Mouse (Mus musculus) MEL (cell line): ENCODE data around the gene Zbtb21. TPM values are rescaled to one million over a fixed set of nuclear protein-coding genes. Genes with fewer than 3 reads are reported as not detected.

ENCODE experiments used
- DNase-seq: peaks from one replicate; pipeline ENCODE4 v3.0.0; 2011; ENCODE audit warnings: low read depth, low spot score
- H3K27ac ChIP-seq: 2 replicates; pipeline ENCODE4 v1.5.1; 2012; ENCODE audit warnings: low read depth, mild to moderate bottlenecking, control low read depth, low read length, moderate library complexity; ENCODE audit not compliant: control insufficient read depth
- H3K27me3 ChIP-seq, 2 experiments: fragments of 150-350 bp in 1 of 2; sonication (generic) in 1 of 2; 2 replicates each; pipeline ENCODE4 v1.6.1; 2012; ENCODE audit warnings: low read length in 2 of 2, mild to moderate bottlenecking in 2 of 2, improper control_type of control experiment in 1 of 2, moderate library complexity in 1 of 2; ENCODE audit not compliant: insufficient read depth in 2 of 2, control insufficient read depth in 1 of 2
- H3K36me3 ChIP-seq, 2 experiments: 2 replicates each; pipeline ENCODE4 v1.6.1; 2012 to 2014; ENCODE audit warnings: low read length in 2 of 2, improper control_type of control experiment in 1 of 2, inconsistent platforms in 1 of 2, mild to moderate bottlenecking in 1 of 2; ENCODE audit not compliant: insufficient read depth in 2 of 2, control insufficient read depth in 1 of 2
- H3K4me1 ChIP-seq, 2 experiments: fragments of 150-350 bp in 1 of 2; sonication (generic) in 1 of 2; 2 replicates each; pipeline ENCODE4 v1.6.1; 2012; ENCODE audit warnings: low read length in 2 of 2, improper control_type of control experiment in 1 of 2, mild to moderate bottlenecking in 1 of 2; ENCODE audit not compliant: insufficient read depth in 2 of 2, control insufficient read depth in 1 of 2
- H3K4me3 ChIP-seq, 2 experiments: fragments of 150-350 bp in 1 of 2; sonication (generic) in 1 of 2; 2 replicates each; pipeline ENCODE4 v1.5.1; 2012; ENCODE audit warnings: low read depth in 2 of 2, low read length in 2 of 2, mild to moderate bottlenecking in 2 of 2, moderate library complexity in 2 of 2, control low read depth in 1 of 2, improper control_type of control experiment in 1 of 2; ENCODE audit not compliant: control insufficient read depth in 1 of 2, insufficient read depth in 1 of 2
- H3K79me2 ChIP-seq: 2 replicates; pipeline ENCODE4 v1.6.1; 2012; ENCODE audit warnings: mild to moderate bottlenecking, low read length, moderate library complexity; ENCODE audit not compliant: control insufficient read depth, poor library complexity, insufficient read depth
- H3K9ac ChIP-seq: 2 replicates; pipeline ENCODE4 v1.6.1; 2012; ENCODE audit warnings: low read depth, mild to moderate bottlenecking, control low read depth, low read length, moderate library complexity; ENCODE audit not compliant: control insufficient read depth, poor library complexity, severe bottlenecking
- H3K9me3 ChIP-seq: fragments of 150-350 bp; sonication (generic); replicated peaks from 2 replicates; pipeline ENCODE4 v1.6.1; 2012; ENCODE audit warnings: mild to moderate bottlenecking, low read length, improper control_type of control experiment, moderate library complexity; ENCODE audit not compliant: insufficient read depth
- CHD1 ChIP-seq: IDR thresholded peaks from 2 replicates; pipeline ENCODE4 v1.6.1; 2012; ENCODE audit warnings: low read depth, mild to moderate bottlenecking, inconsistent platforms, low read length, improper control_type of control experiment
- CHD2 ChIP-seq: IDR thresholded peaks from 2 replicates; pipeline ENCODE4 v1.6.1; 2011; ENCODE audit warnings: low read length, improper control_type of control experiment
- EP300 ChIP-seq, 2 experiments: IDR thresholded peaks; 2 replicates each; pipeline ENCODE4 v1.6.1; 2011; ENCODE audit warnings: improper control_type of control experiment in 2 of 2, low read length in 2 of 2, low read depth in 1 of 2, mild to moderate bottlenecking in 1 of 2
- ETS1 ChIP-seq: IDR thresholded peaks from 2 replicates; pipeline ENCODE4 v1.6.1; 2012; ENCODE audit warnings: low read depth, mild to moderate bottlenecking, inconsistent platforms, low read length, improper control_type of control experiment, moderate library complexity
- GATA1 ChIP-seq: IDR thresholded peaks from 2 replicates; pipeline ENCODE4 v1.6.1; 2011; ENCODE audit warnings: low read depth, low read length, improper control_type of control experiment
- JUND ChIP-seq: IDR thresholded peaks from 2 replicates; pipeline ENCODE4 v1.6.1; 2011; ENCODE audit warnings: low read depth, mild to moderate bottlenecking, improper control_type of control experiment, low read length
- KAT2A ChIP-seq: conservative IDR thresholded peaks from 2 replicates; pipeline ENCODE4 v1.6.1; 2012; ENCODE audit warnings: low read depth, low read length, improper control_type of control experiment, inconsistent platforms
- MAZ ChIP-seq: IDR thresholded peaks from 2 replicates; pipeline ENCODE4 v1.6.1; 2012; ENCODE audit warnings: low read depth, mild to moderate bottlenecking, inconsistent platforms, low read length, improper control_type of control experiment
- MYB ChIP-seq: IDR thresholded peaks from 2 replicates; pipeline ENCODE4 v1.6.1; 2011; ENCODE audit warnings: mild to moderate bottlenecking, low read depth, low read length, improper control_type of control experiment
- POLR2AphosphoS5 ChIP-seq: IDR thresholded peaks from 2 replicates; pipeline ENCODE4 v1.6.1; 2012; ENCODE audit warnings: low read depth, borderline replicate concordance, mild to moderate bottlenecking, inconsistent platforms, low read length, moderate library complexity, mixed read lengths
- RAD21 ChIP-seq: IDR thresholded peaks from 2 replicates; pipeline ENCODE4 v1.6.1; 2011; ENCODE audit warnings: mild to moderate bottlenecking, low read depth, low read length, improper control_type of control experiment
- RCOR1 ChIP-seq: IDR thresholded peaks from 2 replicates; pipeline ENCODE4 v1.6.1; 2012; ENCODE audit warnings: low read depth, mild to moderate bottlenecking, inconsistent platforms, low read length, improper control_type of control experiment
- SIN3A ChIP-seq: IDR thresholded peaks from 2 replicates; pipeline ENCODE4 v1.6.1; 2012; ENCODE audit warnings: low read length, improper control_type of control experiment, inconsistent platforms
- TAL1 ChIP-seq: IDR thresholded peaks from 2 replicates; pipeline ENCODE4 v1.6.1; 2012; ENCODE audit warnings: mild to moderate bottlenecking, inconsistent platforms, low read length, moderate library complexity, mixed read lengths
- TBP ChIP-seq: IDR thresholded peaks from 2 replicates; pipeline ENCODE4 v1.8.0; 2011; ENCODE audit warnings: low read depth, low read length, improper control_type of control experiment
- TCF12 ChIP-seq: IDR thresholded peaks from 2 replicates; pipeline ENCODE4 v1.6.1; 2014; ENCODE audit warnings: low read depth, mild to moderate bottlenecking, inconsistent platforms, low read length, improper control_type of control experiment, moderate library complexity
- ZNF384 ChIP-seq: IDR thresholded peaks from 2 replicates; pipeline ENCODE4 v1.6.1; 2012; ENCODE audit warnings: low read depth, mild to moderate bottlenecking, inconsistent platforms, low read length, improper control_type of control experiment
- polyA plus RNA-seq, 2 experiments: library from polyadenylated mRNA; stranded (reverse) in 1 of 2; unstranded in 1 of 2; fragments of >175 nt in 1 of 2; fragments of >200 nt in 1 of 2; gene quantifications; 2 replicates each; pipeline versions ENCODE4 v1.2.1 to v1.2.4; 2012; ENCODE audit warnings: low replicate concordance in 2 of 2, low read depth in 1 of 2; ENCODE audit not compliant: insufficient read length in 2 of 2, insufficient read depth in 1 of 2, missing spikeins in 1 of 2
- total RNA-seq: library from RNA; depleted of rRNA; stranded (reverse); fragments of 300-350 nt; gene quantifications from 2 replicates; pipeline ENCODE4 v1.2.3, GENCODE M21; 2012

Gene Zbtb21
- total and polyA plus RNA-seq, 3 experiments = 7.3 to 9.6 TPM; not detected in 1

- Histone ChIP-seq H3K9ac (no peak overlapping the region), H3K4me3 (no peak overlapping the region), H3K27ac (peak overlapping the region; percentile 59), H3K9me3 (no peaks in the 10 kb centered on the region), H3K4me1 (peaks cover 20 to 29% of the 10 kb centered on the region in 2 experiments), H3K36me3 (peaks cover 0 to 44% of the 10 kb centered on the region in 2 experiments; a peak in 3 of 4 replicates), H3K79me2 (peaks cover 9% of the 10 kb centered on the region), H3K27me3 (no peaks in the 10 kb centered on the region)
- TF ChIP-seq GATA1 (peak; percentile 69), KAT2A (no peak), RAD21 (no peak), RCOR1 (0 out of 2 replicates have a peak, but pooled peaks have one; percentile 12), TAL1 (peak; percentile 80), TCF12 (peak; percentile 71), EP300 (IDR thresholded peaks at IDR 0.05; ENCODE audit: low read depth in 1 of 2, low read length in 2 of 2) (peak; percentile 59 to 81), ETS1 (peak; percentile 41; the same call in 1 of the 2 replicates), MYB (no peak), TBP (0 out of 2 replicates have a peak, but pooled peaks have one; percentile 15), ZNF384 (peak; percentile 96)
- DNase-seq = peak; percentile 74
These were observed 3.9 kb downstream of the Zbtb21 start for GRCm38 (mm10) chr16:97958401-97958973.

- peak overlapping the region; percentile 59 for H3K27ac ChIP-seq
- no peaks in the 10 kb centered on the region for H3K9me3 ChIP-seq
- H3K36me3 ChIP-seq = peaks cover 0 to 41% of the 10 kb centered on the region in 2 experiments; a peak in 3 of 4 replicates
- no peak overlapping the region for H3K9ac ChIP-seq
- H3K4me1 ChIP-seq = peaks cover 20 to 26% of the 10 kb centered on the region in 2 experiments
- TF ChIP-seq MYB (no peak), POLR2AphosphoS5 (no peak), TBP (0 out of 2 replicates have a peak, but pooled peaks have one; percentile 25), EP300 (IDR thresholded peaks at IDR 0.05; ENCODE audit: low read depth in 1 of 2, low read length in 2 of 2) (peak; percentile 44 to 59; a peak in 3 of 4 replicates), ETS1 (peak; percentile 69), CHD2 (no peak), TCF12 (peak; percentile 38; the same call in 1 of the 2 replicates), TAL1 (peak; percentile 75), KAT2A (no peak), CHD1 (no peak), SIN3A (no peak; the same call in 1 of the 2 replicates), JUND (no peak), RCOR1 (peak; percentile 73; the same call in 1 of the 2 replicates), MAZ (no peak)
- TF ChIP-seq, all 39 proteins: peak for 6
- Histone ChIP-seq H3K27me3 (no peaks in the 10 kb centered on the region), H3K79me2 (peaks cover 9% of the 10 kb centered on the region), H3K4me3 (no peak overlapping the region)
- peak; percentile 76 for DNase-seq
These were observed 4.8 kb downstream of the Zbtb21 start for GRCm38 (mm10) chr16:97957626-97958025.
